Mouse (Mus musculus) forelimb bud, embryonic 11.5 days (tissue): ENCODE data around the gene Timm29.
"Not testable (repeated sequence)": the region's sequence is repeated elsewhere in the genome, so short reads cannot be mapped to it uniquely, and the experiment has no call there.

ENCODE experiments used
- DNase-seq: peaks from one replicate; pipeline ENCODE4 v3.0.0-alpha.2; 2012; ENCODE audit warnings: low read depth, low spot score

Gene Timm29

DNA sequence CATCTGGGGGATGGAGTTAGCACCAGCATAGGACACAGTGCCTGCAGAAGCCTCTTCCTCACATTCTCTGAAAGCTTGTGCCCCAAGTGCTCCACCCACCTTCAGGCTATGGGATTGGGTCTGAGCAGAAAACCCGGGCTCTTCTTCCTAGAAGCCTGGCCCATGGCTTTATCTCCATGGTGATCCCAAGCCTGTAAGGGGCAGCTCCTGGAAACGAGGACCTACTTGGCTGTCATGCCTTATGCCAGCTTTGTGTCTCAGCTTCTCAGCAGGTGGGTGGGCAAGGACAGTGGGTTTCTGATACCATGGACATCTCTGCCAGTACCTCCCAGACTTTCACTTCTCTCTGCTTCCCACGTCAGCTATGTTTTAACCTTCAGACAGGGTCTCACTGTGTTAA is 14.3 kb upstream of the Timm29 start:
- no peak for DNase-seq

DNA sequence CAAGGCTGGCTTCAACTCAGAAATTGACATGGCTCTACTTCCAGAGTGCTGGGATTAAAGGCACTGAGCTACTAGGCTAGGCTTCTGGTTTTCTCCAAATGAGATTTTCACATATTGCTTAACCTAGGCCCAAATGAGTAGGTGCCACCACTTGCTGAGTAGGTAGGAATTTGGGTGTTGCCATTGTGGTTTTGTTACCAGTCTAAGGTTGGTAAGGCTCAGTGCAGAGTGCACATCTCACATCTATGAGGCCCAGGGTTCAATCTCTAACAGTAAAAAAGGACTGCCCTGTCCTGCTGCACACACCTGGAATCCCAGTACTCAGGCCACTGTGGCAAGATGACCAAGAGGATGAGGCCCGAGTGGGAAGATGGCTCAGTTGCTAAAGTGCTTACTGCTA is 7.1 kb upstream of the Timm29 start:
- no peak for DNase-seq

DNA sequence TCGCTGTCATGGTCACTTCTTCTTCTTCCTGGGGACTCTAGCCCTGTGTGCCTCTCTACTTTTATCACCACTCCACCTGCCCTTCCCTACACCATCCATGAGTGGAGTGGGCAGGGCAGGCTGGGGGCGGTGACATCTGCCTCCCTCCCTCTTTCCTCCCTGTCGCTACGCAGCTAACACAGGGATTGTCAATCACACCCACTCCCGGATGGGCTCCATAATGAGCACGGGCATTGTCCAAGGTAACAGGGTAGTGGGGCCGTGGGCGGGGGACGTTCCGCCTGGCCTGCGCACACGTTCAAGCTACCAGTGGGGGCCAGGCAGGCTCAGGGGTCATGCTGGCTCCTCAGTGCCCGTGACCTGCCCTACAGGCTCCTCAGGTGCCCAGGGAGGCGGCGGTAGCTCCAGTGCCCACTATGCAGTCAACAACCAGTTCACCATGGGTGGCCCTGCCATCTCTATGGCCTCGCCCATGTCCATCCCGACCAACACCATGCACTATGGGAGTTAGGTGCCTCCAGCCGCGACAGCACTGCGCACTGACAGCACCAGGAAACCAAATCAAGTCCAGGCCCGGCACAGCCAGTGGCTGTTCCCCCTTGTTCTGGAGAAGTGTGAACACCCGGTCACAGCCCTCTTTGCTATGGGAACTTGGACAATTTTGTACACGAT is 4.7 kb upstream of the Timm29 start:
- no peak for DNase-seq

DNA sequence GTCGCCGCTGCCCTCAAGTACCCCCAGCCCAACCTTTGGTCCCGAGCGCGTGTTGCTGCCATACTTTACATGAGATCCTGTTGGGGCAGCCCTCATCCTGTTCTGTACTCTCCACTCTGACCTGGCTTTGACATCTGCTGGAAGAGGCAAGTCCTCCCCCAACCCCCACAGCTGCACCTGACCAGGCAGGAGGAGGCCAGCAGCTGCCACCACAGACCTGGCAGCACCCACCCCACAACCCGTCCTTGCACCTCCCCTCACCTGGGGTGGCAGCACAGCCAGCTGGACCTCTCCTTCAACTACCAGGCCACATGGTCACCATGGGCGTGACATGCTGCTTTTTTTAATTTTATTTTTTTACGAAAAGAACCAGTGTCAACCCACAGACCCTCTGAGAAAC is 4.2 kb upstream of the Timm29 start:
- no peak for DNase-seq

DNA sequence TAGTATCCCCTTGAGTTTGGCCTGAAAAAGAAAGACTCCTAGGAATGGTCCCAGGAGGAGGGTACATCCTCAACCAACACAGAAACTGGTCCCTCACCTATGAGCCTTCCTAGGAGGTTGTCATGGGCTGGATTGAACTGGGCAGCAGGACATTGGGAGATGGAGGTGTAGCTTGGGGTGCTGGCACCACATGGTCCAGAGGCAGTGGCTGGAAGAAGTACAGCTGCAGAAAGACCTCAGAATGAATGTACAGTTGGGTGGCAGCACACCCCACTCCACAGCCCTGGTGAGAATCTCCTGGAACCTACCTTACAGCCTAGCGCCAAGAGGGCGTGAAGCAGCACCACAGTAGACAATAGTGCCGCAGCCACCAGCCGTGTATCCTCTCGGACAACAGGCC is 3.0 kb upstream of the Timm29 start:
- no peak for DNase-seq

DNA sequence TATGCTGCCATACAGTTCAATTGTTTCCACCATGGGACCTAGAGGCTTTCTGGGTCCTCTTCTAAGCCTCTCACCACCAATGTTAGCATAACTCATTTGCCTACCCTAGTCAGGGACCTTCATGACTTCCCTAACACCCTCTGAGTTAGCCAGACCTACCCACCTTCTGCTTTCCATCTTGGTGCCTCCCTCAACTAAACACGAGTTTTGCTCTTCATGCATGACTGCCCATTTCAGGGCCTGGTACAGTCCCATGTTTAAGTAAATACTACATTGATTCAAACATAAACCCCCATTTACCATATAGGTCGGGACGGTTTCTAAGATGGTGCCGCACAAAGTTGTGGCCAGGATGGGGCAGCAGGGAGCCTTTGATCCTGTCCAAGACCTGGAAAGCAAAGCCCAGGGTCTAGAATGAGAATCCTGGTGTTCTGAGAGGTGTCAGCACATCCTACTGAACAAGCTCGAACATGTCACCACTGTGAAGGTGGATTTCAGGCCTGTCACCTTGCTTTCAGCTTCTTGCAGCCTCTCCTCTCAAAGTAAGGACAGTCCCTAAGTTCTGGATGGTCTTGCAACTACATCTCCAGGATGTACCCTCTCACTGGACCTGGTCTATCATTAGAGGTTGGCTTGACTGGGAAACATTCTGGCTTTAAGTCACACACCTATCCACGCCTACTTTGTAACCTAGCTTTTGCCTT is 1.2 kb upstream of the Timm29 start:
- DNase-seq, result no peak

DNA sequence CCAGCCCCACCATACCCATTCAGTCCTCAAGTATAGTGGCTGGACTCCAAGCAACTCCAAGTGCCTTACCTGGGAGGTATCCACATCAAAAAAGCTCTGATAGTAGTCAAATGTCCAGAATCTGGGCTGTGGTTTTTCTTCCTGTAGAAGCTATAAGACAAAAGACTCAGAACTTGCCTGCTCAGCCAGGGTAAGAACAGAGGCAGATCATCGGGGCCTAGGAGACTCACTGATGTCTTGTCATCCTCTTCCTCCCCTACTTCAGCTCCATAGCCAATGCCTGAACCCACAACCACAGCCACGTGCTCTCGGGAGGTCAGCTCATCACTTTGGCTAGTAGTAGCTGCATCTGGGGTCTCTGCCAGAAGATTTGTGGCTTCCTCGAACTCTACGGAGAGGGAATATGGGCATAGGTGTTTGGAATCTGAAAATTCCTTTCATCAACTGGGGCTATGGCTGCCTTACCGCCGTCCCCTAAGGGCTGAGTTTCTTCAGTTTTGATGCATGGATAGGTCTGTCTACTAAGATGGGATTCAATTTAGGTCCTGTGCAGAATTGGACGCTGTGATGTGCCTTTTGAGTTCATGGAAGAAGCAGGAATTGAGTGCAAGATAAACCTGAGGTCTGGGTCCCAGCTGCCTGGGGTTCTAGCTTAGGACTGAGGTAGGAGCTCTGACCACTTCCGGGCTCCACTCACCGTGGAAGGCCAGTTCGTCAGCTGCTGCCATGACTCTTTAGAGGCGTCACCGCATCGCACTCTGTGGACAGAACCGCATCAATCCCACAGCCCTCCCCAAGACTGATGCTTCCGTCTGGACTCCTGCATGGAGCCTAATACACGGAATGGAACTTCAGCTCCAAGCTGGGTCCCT is 455 bp upstream of the Timm29 start:
- DNase-seq, result no peak

DNA sequence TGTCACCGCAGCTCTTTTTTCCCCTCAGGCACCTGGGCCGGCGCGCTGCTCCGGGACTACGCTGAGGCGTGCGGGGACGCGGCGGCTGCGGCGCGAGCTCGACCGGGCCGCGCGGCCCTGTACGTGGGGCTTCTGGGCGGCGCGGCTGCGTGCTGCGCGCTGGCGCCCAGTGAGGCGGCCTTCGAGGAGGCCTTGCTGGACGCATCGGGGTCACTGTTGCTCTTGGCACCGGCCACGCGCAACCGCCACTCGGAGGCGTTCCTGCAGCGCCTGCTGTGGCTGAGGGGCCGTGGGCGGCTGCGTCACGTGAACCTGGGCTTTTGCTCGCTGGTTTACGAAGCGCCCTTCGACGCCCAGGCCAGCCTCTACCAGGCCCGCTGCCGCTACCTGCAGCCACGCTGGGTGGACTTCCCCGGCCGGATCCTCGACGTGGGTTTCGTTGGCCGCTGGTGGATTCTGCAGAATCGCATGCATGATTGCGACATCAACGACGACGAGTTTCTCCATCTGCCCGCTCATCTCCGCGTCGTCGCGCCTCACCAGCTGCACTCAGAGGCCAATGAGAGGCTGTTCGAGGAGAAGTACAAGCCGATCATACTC is 700 bp downstream of the Timm29 start:
- DNase-seq, result no peak

DNA sequence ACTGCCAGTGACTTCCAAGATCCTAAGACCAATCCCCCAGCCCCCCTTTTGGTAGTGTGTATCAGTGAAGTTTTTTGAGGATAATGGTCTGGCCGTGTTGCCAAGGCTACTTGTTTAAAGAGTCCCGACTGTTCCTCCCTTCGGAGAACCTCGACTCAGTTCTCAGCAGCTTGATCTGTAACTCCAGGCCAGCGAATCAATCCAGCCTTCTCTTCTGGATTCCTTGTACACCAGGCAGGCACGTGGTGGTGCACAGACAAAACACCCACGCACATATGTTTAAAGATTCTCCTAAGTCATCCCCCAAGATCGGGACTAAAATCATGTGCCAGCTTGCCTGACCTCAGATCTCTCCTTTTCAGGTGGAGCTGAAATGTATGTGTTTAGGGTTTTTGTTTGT is 1.8 kb downstream of the Timm29 start:
- not testable (repeated sequence) for DNase-seq

DNA sequence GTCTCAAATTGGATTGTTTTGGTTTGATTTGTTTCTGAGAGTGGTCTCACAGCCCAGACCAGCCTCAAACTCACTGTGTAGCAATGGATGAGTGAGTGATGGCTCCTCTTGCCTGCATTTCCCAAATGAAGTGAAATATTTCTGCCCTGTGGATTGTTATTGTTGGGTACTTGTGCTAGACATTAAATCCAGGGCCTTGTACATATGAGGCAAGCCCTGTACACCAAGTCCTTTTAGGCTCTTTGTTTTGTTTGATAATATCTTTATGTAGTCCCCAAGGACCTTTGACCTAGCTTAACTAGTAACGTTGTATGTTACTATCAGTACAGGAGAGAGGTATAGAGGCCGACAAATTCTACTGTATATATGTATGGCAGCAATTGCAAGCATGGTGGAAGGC is 2.3 kb downstream of the Timm29 start:
- DNase-seq, result no peak

DNA sequence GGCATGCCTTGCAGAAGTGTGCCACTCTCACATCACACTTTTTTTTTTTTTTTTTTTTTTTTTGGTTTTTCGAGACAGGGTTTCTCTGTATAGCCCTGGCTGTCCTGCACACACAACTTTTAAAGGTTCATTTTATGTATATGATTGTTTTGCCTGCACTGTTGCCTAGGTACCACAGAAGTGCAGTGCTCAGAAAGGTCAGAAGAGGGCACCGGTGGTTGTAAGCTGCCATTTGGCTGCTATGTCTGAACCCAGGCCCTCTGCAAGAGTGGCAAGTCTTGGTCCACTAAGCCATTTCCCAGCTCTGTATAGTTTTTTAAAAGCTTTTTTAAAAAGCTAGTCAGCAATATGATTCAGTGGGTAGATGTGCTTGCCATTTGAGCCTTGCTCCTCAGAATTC is 5.7 kb downstream of the Timm29 start:
- DNase-seq, result peak; percentile 58

DNA sequence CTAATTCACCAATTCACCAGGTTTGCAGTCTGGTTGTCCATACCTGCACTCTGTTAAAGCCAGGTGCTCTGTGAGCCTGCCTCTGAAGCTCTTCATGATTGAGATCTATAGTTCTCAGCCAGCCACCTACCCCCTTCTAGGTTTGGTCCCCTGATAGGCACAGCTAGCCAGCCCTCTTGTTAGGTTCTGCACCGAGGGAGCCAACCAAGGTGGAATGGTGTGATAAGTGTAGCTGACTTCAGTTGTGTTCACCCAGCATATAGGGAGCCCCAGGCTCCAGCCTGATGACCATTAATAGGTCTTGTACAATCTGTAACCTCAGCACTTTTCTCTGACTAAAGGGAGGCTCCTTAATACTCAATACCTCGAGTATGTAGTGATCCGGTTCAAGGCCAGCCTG is 7.7 kb downstream of the Timm29 start:
- DNase-seq, result no peak

DNA sequence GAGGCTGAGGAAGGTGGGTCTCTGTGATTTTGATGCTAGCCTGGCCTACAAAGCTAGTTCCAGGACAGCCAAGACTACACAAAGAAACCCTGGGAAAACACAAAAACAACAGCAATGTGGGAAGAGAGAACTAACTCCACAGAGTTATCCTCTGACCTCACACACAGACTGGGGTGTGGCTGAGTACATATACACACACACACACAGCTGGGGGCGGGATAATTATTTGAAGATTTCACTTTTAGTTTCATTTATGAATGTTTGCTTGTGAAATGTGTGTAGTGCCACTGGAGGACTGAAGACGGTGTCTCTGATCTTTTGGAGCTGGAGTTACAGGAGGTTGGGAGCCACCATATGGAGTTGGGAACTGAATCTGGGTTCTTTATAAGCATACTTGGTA is 8.6 kb downstream of the Timm29 start:
- no peak for DNase-seq

DNA sequence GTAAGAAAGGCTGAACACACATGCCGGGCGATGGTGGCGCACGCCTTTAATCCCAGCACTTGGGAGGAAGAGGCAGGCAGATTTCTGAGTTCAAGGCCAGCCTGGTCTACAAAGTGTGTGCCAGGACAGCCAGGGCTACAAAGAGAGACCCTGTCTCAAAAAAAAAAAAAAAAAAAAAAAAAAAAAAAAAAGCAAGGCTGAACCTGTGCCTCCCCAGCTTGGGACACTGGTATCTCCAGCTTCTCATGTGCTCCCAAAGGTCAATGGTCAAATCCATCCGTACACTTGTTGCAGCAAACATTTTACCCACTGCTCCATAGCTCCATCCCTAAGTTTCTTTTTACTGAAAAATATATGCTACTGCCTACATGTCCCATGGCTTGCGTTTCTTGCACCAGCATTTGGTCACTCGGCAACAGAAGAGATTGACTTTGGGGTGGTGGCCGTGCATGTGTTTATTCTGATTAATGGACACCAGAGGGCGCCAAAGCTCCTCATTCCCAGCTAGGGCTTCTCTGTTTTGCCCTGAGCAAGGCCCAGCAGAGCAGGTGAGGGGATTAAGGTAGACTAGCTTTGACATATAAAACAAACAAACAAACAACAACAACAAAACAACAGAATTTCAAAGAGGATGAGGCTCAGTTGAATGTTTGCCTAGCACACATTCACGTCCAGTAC is 9.3 kb downstream of the Timm29 start:
- DNase-seq, result peak; percentile 85

DNA sequence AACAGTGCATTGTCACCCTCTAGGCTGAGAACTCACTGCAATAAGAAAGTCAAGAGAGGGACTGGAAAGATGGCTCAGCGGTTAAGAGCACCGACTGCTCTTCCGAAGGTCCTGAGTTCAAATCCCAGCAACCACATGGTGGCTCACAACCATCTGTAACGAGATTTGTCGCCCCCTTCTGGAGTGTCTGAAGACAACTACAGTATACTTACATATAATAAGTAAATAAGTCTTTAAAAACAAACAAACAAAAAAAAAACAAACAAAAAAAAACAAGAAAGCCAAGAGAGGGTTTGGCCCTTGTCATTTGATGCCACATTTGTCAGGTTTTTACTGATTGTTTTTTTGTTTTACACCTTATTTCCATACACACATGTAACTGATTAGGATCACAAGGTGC is 11.6 kb downstream of the Timm29 start:
- no peak for DNase-seq

DNA sequence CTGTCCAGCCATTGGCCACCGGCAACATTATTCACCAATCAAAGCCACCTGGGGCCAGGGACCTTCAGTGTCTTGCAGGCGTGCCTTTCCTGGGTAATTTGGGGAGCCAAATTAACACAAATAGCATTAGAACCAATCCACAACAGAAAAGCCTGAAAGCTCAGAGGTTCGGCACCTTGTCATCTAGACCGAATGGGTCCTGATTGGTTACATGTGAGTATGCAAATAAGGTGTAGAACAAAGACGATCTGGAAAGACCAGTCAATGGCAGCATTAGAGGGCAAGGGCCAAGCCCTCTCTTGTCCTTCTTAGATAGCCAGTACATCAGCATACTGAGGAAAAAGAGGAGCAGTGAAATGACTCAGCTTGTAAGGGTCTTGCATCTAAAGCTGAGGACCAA is 13.3 kb downstream of the Timm29 start:
- no peak for DNase-seq

DNA sequence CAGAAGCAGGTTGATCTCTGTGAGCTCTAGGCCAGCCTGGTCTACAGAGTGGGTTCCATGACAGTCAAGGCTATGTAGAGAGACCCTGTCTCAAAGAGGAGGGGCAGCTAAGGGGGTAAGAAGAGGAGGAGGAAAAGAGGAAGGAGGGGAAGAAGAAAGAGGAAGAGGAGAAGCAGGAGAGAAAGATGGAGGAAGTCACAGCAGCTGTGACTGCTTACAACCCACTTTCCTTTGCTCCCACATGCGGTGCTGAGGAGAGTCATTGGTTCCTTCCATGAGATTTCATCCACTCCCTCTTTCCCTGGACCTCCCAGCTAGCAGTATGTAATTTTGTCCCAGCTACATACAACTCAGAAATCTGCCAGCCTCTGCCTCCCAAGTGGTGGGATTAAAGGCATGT is 14.1 kb downstream of the Timm29 start:
- no peak for DNase-seq

DNA sequence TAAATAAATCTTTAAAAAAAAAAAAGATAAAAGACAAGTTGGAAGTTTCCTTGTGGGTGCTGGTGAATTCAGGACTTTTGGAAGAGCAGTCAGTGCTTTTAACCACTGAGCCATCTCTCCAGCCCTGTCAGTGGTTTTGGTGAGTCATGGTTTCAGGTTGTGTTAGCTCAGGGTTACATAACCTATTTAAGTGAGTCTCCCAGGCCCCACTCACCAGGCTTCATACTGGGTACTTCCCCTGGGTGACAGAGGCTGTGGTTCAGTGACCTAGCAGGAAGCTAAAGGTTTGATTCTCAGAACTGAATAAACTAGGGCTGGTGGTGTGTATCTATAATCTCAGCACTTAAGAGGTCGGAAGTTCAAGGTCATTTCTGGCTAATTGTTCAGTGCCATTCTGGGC is 17.3 kb downstream of the Timm29 start:
- DNase-seq, result no peak

DNA sequence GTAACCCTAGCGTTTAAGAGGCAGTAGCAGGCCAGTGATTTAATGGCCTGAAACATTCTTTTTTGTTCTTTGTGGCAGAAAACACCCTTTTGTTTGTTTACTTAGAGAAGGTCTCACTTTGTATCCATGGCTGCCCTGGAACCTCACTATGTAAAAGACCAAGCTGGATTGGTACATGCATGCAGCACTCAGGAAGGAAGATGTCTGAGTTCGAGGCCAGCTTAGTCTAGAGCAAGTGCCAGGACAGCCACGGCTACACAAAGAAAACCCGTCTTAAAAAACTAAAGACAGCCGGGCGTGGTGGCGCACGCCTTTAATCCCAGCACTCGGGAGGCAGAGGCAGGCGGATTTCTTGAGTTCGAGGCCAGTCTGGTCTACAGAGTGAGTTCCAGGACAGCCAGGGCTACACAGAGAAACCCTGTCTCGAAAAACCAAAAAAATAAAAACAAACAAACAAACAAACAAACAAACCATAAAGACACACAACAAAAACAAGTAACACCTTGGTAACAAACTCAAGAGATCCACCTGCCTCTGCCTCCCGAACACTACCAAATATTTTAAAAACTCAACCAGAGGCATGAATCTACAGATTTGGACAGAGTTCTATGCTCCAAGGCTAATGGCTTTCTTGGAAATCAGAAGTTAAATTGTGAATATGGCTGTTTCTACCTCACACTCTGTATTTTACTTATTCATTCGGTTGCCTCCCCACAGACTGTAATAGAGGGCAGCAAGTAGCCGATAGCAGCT is 22.5 kb downstream of the Timm29 start:
- DNase-seq, result no peak

DNA sequence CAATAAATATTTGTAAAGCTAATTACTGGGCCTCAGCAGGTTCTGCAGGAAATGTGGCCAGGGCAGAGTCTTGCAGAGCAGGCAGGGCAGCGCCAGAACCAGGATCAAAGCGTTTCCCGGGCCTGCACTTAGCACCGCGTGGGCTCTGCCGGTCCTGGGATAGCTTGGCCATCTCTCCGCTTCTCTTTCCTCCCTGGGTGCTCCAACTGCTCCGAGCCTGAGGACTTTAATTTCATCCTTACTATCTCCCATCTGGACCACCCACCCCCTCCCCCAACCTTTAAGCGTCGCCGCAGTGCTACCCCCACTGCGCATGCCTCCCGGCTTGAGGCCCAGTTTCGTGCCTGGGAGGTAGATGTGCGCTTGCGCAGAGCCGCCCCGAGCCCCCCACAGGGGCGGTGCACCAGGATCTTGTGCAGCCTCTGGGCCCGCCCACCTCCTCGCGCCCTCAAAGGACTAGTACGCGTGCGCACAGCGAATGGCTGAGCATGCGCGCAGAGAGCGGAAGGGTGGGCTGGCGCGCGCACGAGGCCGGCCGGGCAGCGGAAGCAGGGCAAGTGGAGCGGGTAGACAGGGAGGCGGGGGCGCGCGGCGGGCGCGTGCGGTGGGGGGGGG is 23.2 kb downstream of the Timm29 start, which contains the start of gene Smarca4:
Gene Smarca4, plus strand, starts transcription at position 553 of the 615 bp plus-strand sequence.
- DNase-seq, result peak; percentile 100
